ENCODE assay signal across 30 mouse cellular contexts in genomic region chr6:29399851-29400250, GRCm38 (mm10). TPM values are rescaled to one million over a fixed set of nuclear protein-coding genes. Genes with fewer than 3 reads are reported as not detected.
"Had no signal": no experiment of that assay in that cellular context is flagged by ENCODE, and none has a peak within 500 bp of the region (broad histone marks: within the 10 kb centered on the region; RNA-seq: fewer than 3 reads in every experiment).

No protein-coding gene starts in this region.

- H3K27ac ChIP-seq: heart, adult 2 months; heart, embryonic 13.5 days; heart, embryonic 15.5 days; hindbrain, embryonic 10.5 days; hindbrain, embryonic 12.5 days; hindbrain, embryonic 14.5 days; intestine, embryonic 15.5 days; layer of hippocampus, adult 2 months; limb, embryonic 10.5 days; limb, embryonic 12.5 days; liver, embryonic 13.5 days; liver, embryonic 15.5 days had no signal

- H3K9ac ChIP-seq: heart, embryonic 13.5 days; heart, embryonic 15.5 days; hindbrain, embryonic 12.5 days; hindbrain, embryonic 14.5 days; intestine, embryonic 15.5 days; limb, embryonic 12.5 days; liver, embryonic 13.5 days; liver, embryonic 15.5 days had no signal

- H3K4me2 ChIP-seq: heart, embryonic 11.5 days; heart, embryonic 13.5 days; heart, embryonic 15.5 days; hindbrain, embryonic 12.5 days; hindbrain, embryonic 14.5 days; intestine, embryonic 15.5 days; limb, embryonic 12.5 days; liver, embryonic 11.5 days; liver, embryonic 13.5 days; liver, embryonic 15.5 days had no signal

- H3K9me3 ChIP-seq: heart, embryonic 13.5 days; heart, embryonic 15.5 days; hindbrain, embryonic 10.5 days; hindbrain, embryonic 12.5 days; intestine, embryonic 15.5 days; limb, embryonic 10.5 days; limb, embryonic 12.5 days; liver, embryonic 13.5 days; liver, embryonic 15.5 days had no signal

- DNase-seq: gastrocnemius, postnatal 14 days; gastrocnemius, postnatal 36 days; heart, adult 11 months; heart, adult 2 months; heart, postnatal 4 days; kidney, adult 18-20 months; kidney, adult 8-10 months; kidney, postnatal 10 days; kidney, postnatal 25 days; kidney, postnatal 4 days; layer of hippocampus, postnatal 36 days; liver; liver, embryonic 13.5 days; lung, adult 18-20 months had no signal

- ATAC-seq: hindbrain, embryonic 16.5 days; inflammation-experienced regulatory T-cells, adult 6 months; intestine, embryonic 15.5 days; intestine, postnatal 0 days had no signal

- H3K36me3 ChIP-seq: heart, embryonic 15.5 days; hindbrain, embryonic 10.5 days; hindbrain, embryonic 12.5 days; intestine, embryonic 15.5 days; liver, embryonic 13.5 days; liver, embryonic 15.5 days had no signal

- H3K4me3 ChIP-seq: heart, adult 2 months; heart, embryonic 13.5 days; heart, embryonic 15.5 days; hindbrain, embryonic 10.5 days; hindbrain, embryonic 12.5 days; intestine, embryonic 15.5 days; layer of hippocampus, adult 2 months; limb, embryonic 10.5 days; limb, embryonic 12.5 days; liver, embryonic 13.5 days; liver, embryonic 15.5 days had no signal

RNA-seq across cellular contexts. Expression of gene Opn1sw, which starts 11.6 kb away (rescaled TPM):
- total RNA-seq: heart, adult 2 months; heart, postnatal 25 days; heart, postnatal 4 days; layer of hippocampus, adult 2 months; layer of hippocampus, postnatal 36 days had no signal
- polyA plus RNA-seq: heart, adult 2 months; liver, embryonic 13.5 days had no signal

RNA-seq across cellular contexts. Expression of gene Flnc, which starts 33.2 kb away (rescaled TPM):
- polyA plus RNA-seq: inflammation-experienced regulatory T-cells, adult 6 months had no signal
